Mouse (Mus musculus) kidney, postnatal 0 days (tissue): ENCODE measurements around the gene Trnau1ap. TPM values are rescaled to one million over a fixed set of nuclear protein-coding genes. Genes with fewer than 3 reads are reported as not detected.

ENCODE experiments used
- ATAC-seq: fragments of 200-750 bp; cut with Nextera tagmentation; replicated peaks from 2 replicates; pipeline ENCODE4 v1.8.0; 2017; ENCODE audit warnings: low read depth, moderate number of reproducible peaks, moderate TSS enrichment, moderate library complexity; ENCODE audit not compliant: low FRiP score
- DNase-seq: peaks from one replicate; pipeline ENCODE4 v3.0.0-alpha.2; 2016; ENCODE audit warnings: low spot score
- H3K27ac ChIP-seq: fragments of 300-500 bp; sonication (generic); 2 replicates; pipeline ENCODE4 v1.5.1; 2014; ENCODE audit warnings: mild to moderate bottlenecking
- H3K27me3 ChIP-seq: fragments of 300-500 bp; sonication (generic); 2 replicates; pipeline ENCODE4 v1.6.1; 2014; ENCODE audit warnings: low read length, mixed read lengths; ENCODE audit not compliant: insufficient read depth
- H3K36me3 ChIP-seq: fragments of 300-500 bp; sonication (generic); 2 replicates; pipeline ENCODE4 v1.6.1; 2014; ENCODE audit warnings: low read length, mixed read lengths; ENCODE audit not compliant: insufficient read depth
- H3K4me1 ChIP-seq: fragments of 300-500 bp; sonication (generic); replicated peaks from 2 replicates; pipeline ENCODE4 v1.6.1; 2014; ENCODE audit warnings: antibody characterized with exemption, low read length, mixed read lengths; ENCODE audit not compliant: insufficient read depth
- H3K4me2 ChIP-seq: fragments of 300-500 bp; sonication (generic); 2 replicates; pipeline ENCODE4 v1.6.1; 2014; ENCODE audit warnings: mild to moderate bottlenecking, low read length, moderate library complexity, mixed read lengths
- H3K4me3 ChIP-seq: fragments of 300-500 bp; sonication (generic); replicated peaks from 2 replicates; pipeline ENCODE4 v1.5.1; 2014; ENCODE audit warnings: low read depth, low read length
- H3K9ac ChIP-seq: fragments of 300-500 bp; sonication (generic); 2 replicates; pipeline ENCODE4 v1.6.1; 2014; ENCODE audit warnings: low read depth, low read length
- H3K9me3 ChIP-seq: fragments of 300-500 bp; sonication (generic); replicated peaks from 2 replicates; pipeline ENCODE4 v1.6.1; 2016; ENCODE audit warnings: low read length, inconsistent platforms, mixed read lengths
- CTCF ChIP-seq: IDR thresholded peaks from 2 replicates; pipeline ENCODE4 v1.5.1; 2016; ENCODE audit warnings: antibody characterized with exemption, low read depth, mild to moderate bottlenecking, moderate library complexity
- WGBS: fragments of 180-500 bp; shearing (Covaris S2); extraction: QIAGEN DNeasy Blood & Tissue Kit; methylation state at CpG from one replicate; pipeline ENCODE4 v1.1.7; 2014; 5-methylcytosine and 5-hydroxymethylcytosine counted together
- polyA plus RNA-seq: library from polyadenylated mRNA; unstranded; fragments of >200 nt; fragmentation: Nextera tagmentation; extraction: Ambion mirVana; gene quantifications from 2 replicates; pipeline ENCODE4 v1.2.1, GENCODE M21; 2015

Trnau1ap gene
- polyA plus RNA-seq, 1 experiment from 2014 or later: 72.8 TPM

- TF ChIP-seq CTCF: no peak; the same call in 1 of the 2 replicates
- peak; percentile 89 for ATAC-seq
- peak within 1 kb of the TSS; percentile 93 for H3K4me2 ChIP-seq
These were observed 55.0 kb downstream of the Trnau1ap start, which contains the start of gene Taf12 for GRCm38 (mm10) chr4:132274156-132274862. Gene Taf12 (plus strand): TSS chr4:132274375.

DNA sequence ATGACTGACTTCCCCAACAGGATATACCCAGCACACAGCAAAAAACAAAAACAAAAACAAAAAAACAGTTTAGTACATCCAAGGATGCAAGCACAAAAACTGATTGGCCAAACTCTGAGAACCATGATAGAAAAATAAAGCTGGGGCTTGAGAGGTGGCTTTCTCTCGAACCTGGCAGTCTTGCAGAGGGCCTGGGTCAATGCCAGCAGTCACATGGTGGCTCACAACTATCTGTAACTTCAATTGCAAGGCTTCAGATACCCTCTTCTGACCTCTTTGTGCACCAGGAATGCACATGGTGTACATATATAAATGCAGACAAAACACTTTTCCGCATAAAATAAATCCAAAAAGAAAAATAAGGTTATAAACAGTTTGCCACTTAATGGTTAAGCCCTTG is 56.2 kb downstream of the Trnau1ap start:
- no peaks in the 10 kb centered on the region for H3K9me3 ChIP-seq
- peaks cover 8% of the 10 kb centered on the region; the same call in 1 of the 2 replicates for H3K4me1 ChIP-seq
- no peak for TF ChIP-seq CTCF
- H3K4me2 ChIP-seq: peak overlapping the region; percentile 93
- no peak overlapping the region for H3K4me3 ChIP-seq
- H3K27ac ChIP-seq: peak overlapping the region; percentile 95; the same call in 1 of the 2 replicates
- H3K36me3 ChIP-seq: no peaks in the 10 kb centered on the region
- ATAC-seq: no peak
- H3K9ac ChIP-seq: peak overlapping the region; percentile 88
- H3K27me3 ChIP-seq: no peaks in the 10 kb centered on the region
- DNase-seq: no peak
- WGBS: 52% methylated on average over 2 of the region's 2 CpGs

More at GRCm38 (mm10) chr4:132274156-132274862, 55.0 kb downstream of the Trnau1ap start, which contains the start of gene Taf12:
- no peaks in the 10 kb centered on the region for H3K36me3 ChIP-seq
- peak within 1 kb of the TSS; percentile 88 for H3K9ac ChIP-seq
- DNase-seq: peak; percentile 98
- WGBS: under 1% methylated on average over 47 of the region's 48 CpGs
- peak within 1 kb of the TSS; percentile 95 for H3K27ac ChIP-seq
- no peaks in the 10 kb centered on the region for H3K27me3 ChIP-seq
- no peaks in the 10 kb centered on the region for H3K9me3 ChIP-seq
- H3K4me3 ChIP-seq: peak within 1 kb of the TSS; percentile 78
- H3K4me1 ChIP-seq: peaks cover 8% of the 10 kb centered on the region; the same call in 1 of the 2 replicates

- WGBS: under 1% methylated on average over 35 of the region's 35 CpGs
- peak; percentile 69 for ATAC-seq
- peak overlapping the region; percentile 20 for H3K4me3 ChIP-seq
- H3K4me1 ChIP-seq: peaks cover 8% of the 10 kb centered on the region; the same call in 1 of the 2 replicates
- H3K27ac ChIP-seq: peak overlapping the region; percentile 90
- H3K36me3 ChIP-seq: no peaks in the 10 kb centered on the region
- peak; percentile 97 for DNase-seq
- TF ChIP-seq CTCF: peak; percentile 72
- peak overlapping the region; percentile 58 for H3K4me2 ChIP-seq
- no peaks in the 10 kb centered on the region for H3K9me3 ChIP-seq
- peak overlapping the region; percentile 60 for H3K9ac ChIP-seq
- no peaks in the 10 kb centered on the region for H3K27me3 ChIP-seq
These were observed 59.4 kb downstream of the Trnau1ap start for GRCm38 (mm10) chr4:132269740-132270560.

GRCm38 (mm10) chr4:132268871-132269739 is 60.2 kb downstream of the Trnau1ap start:
- ATAC-seq: no peak
- peak; percentile 60 for DNase-seq
- H3K4me3 ChIP-seq: no peak overlapping the region
- no peak overlapping the region; the same call in 1 of the 2 replicates for H3K4me2 ChIP-seq
- H3K9me3 ChIP-seq: no peaks in the 10 kb centered on the region
- H3K9ac ChIP-seq: no peak overlapping the region
- no peaks in the 10 kb centered on the region for H3K27me3 ChIP-seq
- peak overlapping the region; percentile 90; the same call in 1 of the 2 replicates for H3K27ac ChIP-seq
- H3K4me1 ChIP-seq: peaks cover 8% of the 10 kb centered on the region; the same call in 1 of the 2 replicates
- 7% methylated on average over 6 of the region's 6 CpGs for WGBS
- no peaks in the 10 kb centered on the region for H3K36me3 ChIP-seq
- peak; percentile 68 for TF ChIP-seq CTCF

GRCm38 (mm10) chr4:132266835-132267349 is 62.4 kb downstream of the Trnau1ap start:
- WGBS: 73% methylated on average over 3 of the region's 3 CpGs
- no peak for TF ChIP-seq CTCF
- Histone ChIP-seq H3K4me3 (no peak overlapping the region), H3K9me3 (no peaks in the 10 kb centered on the region), H3K27ac (no peak overlapping the region), H3K36me3 (no peaks in the 10 kb centered on the region), H3K9ac (no peak overlapping the region), H3K27me3 (no peaks in the 10 kb centered on the region), H3K4me1 (no peaks in the 10 kb centered on the region), H3K4me2 (no peak overlapping the region)
- DNase-seq: no peak
- ATAC-seq: no peak
